In the genomic region with DNA sequence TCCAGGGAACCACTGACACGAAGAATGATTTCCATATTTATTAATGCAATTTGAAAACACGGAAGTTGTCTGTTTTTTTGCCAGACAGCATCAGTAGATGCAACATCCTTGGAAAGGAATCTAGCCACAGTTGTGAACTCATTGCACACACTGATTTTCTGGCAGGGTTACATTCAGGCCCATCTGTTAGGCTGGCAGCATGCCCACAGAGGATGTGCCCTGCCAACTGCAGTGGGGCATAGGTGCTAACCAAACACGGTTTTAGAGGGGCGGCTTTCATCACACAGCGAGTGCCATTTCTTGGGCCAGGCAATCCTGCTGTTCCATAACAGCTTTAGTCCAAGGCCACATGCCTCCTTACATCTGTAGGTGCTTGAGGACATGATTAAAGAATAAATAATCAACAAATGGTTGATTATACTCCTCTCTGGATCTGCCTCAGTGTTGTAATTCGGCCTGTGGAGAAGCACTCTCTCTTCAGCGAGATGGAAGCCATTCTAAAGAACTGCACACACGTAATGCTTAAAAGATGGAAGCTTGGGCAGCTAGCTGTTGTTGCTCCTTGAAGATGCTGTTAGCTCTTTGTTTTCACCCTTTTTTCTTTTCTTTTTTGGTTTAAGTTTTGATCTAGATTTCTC, we compare ENCODE assay signal across 12 mouse cellular contexts. TPM values are rescaled to one million over a fixed set of nuclear protein-coding genes. Genes with fewer than 3 reads are reported as not detected.
DNase-seq lines count a peak whose midpoint lies in the region; ATAC-seq lines count a peak whose summit lies in the region.
"Had no signal": no experiment of that assay in that cellular context is flagged by ENCODE, and none has a peak within 500 bp of the region (broad histone marks: within the 10 kb centered on the region; RNA-seq: fewer than 3 reads in every experiment).

No protein-coding gene starts in this region.

- no peak overlapping the region for H3K4me3 ChIP-seq in forebrain, embryonic 15.5 days
- H3K4me3 ChIP-seq in forebrain, embryonic 12.5 days (replicated peaks): no peak overlapping the region
- H3K4me3 ChIP-seq in neural tube, embryonic 15.5 days (replicated peaks): no peak overlapping the region
- H3K4me3 ChIP-seq: intestine, embryonic 15.5 days; lung, embryonic 15.5 days had no signal

- no peaks in the 10 kb centered on the region for H3K36me3 ChIP-seq in forebrain, embryonic 15.5 days
- H3K36me3 ChIP-seq in forebrain, embryonic 12.5 days (replicated peaks): no peaks in the 10 kb centered on the region
- H3K36me3 ChIP-seq in neural tube, embryonic 15.5 days: no peaks in the 10 kb centered on the region
- H3K36me3 ChIP-seq: intestine, embryonic 15.5 days; lung, embryonic 15.5 days had no signal

- no peak overlapping the region for H3K9ac ChIP-seq in forebrain, embryonic 15.5 days (replicated peaks)
- no peak overlapping the region for H3K9ac ChIP-seq in forebrain, embryonic 12.5 days
- no peak overlapping the region for H3K9ac ChIP-seq in neural tube, embryonic 15.5 days (replicated peaks)
- H3K9ac ChIP-seq: intestine, embryonic 15.5 days; lung, embryonic 15.5 days had no signal

- H3K4me1 ChIP-seq in forebrain, embryonic 15.5 days: peaks cover 15% of the 10 kb centered on the region
- no peaks in the 10 kb centered on the region for H3K4me1 ChIP-seq in forebrain, embryonic 12.5 days
- H3K4me1 ChIP-seq in neural tube, embryonic 15.5 days: no peaks in the 10 kb centered on the region
- H3K4me1 ChIP-seq: intestine, embryonic 15.5 days; lung, embryonic 15.5 days had no signal

- no peaks in the 10 kb centered on the region for H3K27me3 ChIP-seq in forebrain, embryonic 15.5 days
- H3K27me3 ChIP-seq in forebrain, embryonic 12.5 days: no peaks in the 10 kb centered on the region
- 0 out of 2 replicates have a peak, but pooled peaks cover under 1% of the 10 kb centered on the region for H3K27me3 ChIP-seq in neural tube, embryonic 15.5 days (replicated peaks)
- H3K27me3 ChIP-seq: intestine, embryonic 15.5 days; lung, embryonic 15.5 days had no signal

- no peaks in the 10 kb centered on the region for H3K9me3 ChIP-seq in forebrain, embryonic 15.5 days
- no peaks in the 10 kb centered on the region for H3K9me3 ChIP-seq in forebrain, embryonic 12.5 days
- H3K9me3 ChIP-seq in neural tube, embryonic 15.5 days (replicated peaks): no peaks in the 10 kb centered on the region
- H3K9me3 ChIP-seq: intestine, embryonic 15.5 days; lung, embryonic 15.5 days had no signal

- DNase-seq in ovary, postnatal 36 days (ENCODE audit: low spot score): peak; percentile 14
- DNase-seq in ovary, postnatal 14 days (ENCODE audit: low spot score): no peak
- DNase-seq in cerebellum, postnatal 25 days: peak; percentile 95 to 97
- DNase-seq in thymus, postnatal 14 days: no peak
- DNase-seq: heart, adult 18-20 months; spleen, adult 18-20 months had no signal

- ATAC-seq in forebrain, embryonic 15.5 days (replicated peaks): peak; percentile 80
- ATAC-seq in forebrain, embryonic 12.5 days (ENCODE audit: low FRiP score): no peak
- peak; percentile 65 for ATAC-seq in neural tube, embryonic 15.5 days (ENCODE audit: low FRiP score)
- no peak for ATAC-seq in monocyte, adult 5-6 weeks (replicated peaks; ENCODE audit: insufficient number of reproducible peaks, low FRiP score, low TSS enrichment, poor library complexity, severe bottlenecking)
- ATAC-seq: intestine, embryonic 15.5 days had no signal

- no peak overlapping the region for H3K27ac ChIP-seq in forebrain, embryonic 15.5 days (replicated peaks)
- no peak overlapping the region for H3K27ac ChIP-seq in forebrain, embryonic 12.5 days
- H3K27ac ChIP-seq in neural tube, embryonic 15.5 days (replicated peaks): no peak overlapping the region; the same call in 1 of the 2 replicates
- H3K27ac ChIP-seq: intestine, embryonic 15.5 days; lung, embryonic 15.5 days had no signal

- WGBS in forebrain, embryonic 15.5 days: 40% methylated on average over 8 of the region's 8 CpGs
- WGBS in forebrain, embryonic 12.5 days: 80% methylated on average over 8 of the region's 8 CpGs
- 59% methylated on average over 8 of the region's 8 CpGs for WGBS in neural tube, embryonic 15.5 days

- no peak overlapping the region for H3K4me2 ChIP-seq in forebrain, embryonic 15.5 days (replicated peaks)
- H3K4me2 ChIP-seq in forebrain, embryonic 12.5 days: no peak overlapping the region
- no peak overlapping the region for H3K4me2 ChIP-seq in neural tube, embryonic 15.5 days
- H3K4me2 ChIP-seq: intestine, embryonic 15.5 days; lung, embryonic 15.5 days had no signal

RNA-seq across cellular contexts. Expression of a gene that starts 21.7 kb away (rescaled TPM):
- polyA plus RNA-seq in forebrain, embryonic 15.5 days (2015; fragmentation: Nextera tagmentation; extraction: Ambion mirVana): 878 and 886 TPM in 2 replicates
- 710 and 725 TPM in 2 replicates for polyA plus RNA-seq in forebrain, embryonic 12.5 days (2016; fragmentation: Nextera tagmentation; extraction: Ambion mirVana)
- polyA plus RNA-seq in neural tube, embryonic 15.5 days (2015; fragmentation: Nextera tagmentation; extraction: Ambion mirVana): 1,273 and 1,297 TPM in 2 replicates
- 92.9 to 108 TPM (median 102 TPM) in 3 replicates for total RNA-seq in monocyte, adult 5-6 weeks (2017)

RNA-seq across cellular contexts. Expression of a gene that starts 40.4 kb away (rescaled TPM):
- polyA plus RNA-seq in forebrain, embryonic 15.5 days (2015; fragmentation: Nextera tagmentation; extraction: Ambion mirVana): 110 and 113 TPM in 2 replicates
- polyA plus RNA-seq in forebrain, embryonic 12.5 days (2016; fragmentation: Nextera tagmentation; extraction: Ambion mirVana): 98.5 and 100 TPM in 2 replicates
- 86.6 and 99.8 TPM in 2 replicates for polyA plus RNA-seq in neural tube, embryonic 15.5 days (2015; fragmentation: Nextera tagmentation; extraction: Ambion mirVana)
- total RNA-seq in monocyte, adult 5-6 weeks (2017): 40.6 to 51.3 TPM (median 44.1 TPM) in 3 replicates

Comparison
In these comparisons a context has a peak if more than half of its experiments do, and no peak if none do; other contexts are left out.
1. ATAC-seq: peak in forebrain, embryonic 15.5 days (single experiment) and neural tube, embryonic 15.5 days (single experiment); none in forebrain, embryonic 12.5 days (single experiment) and monocyte, adult 5-6 weeks (single experiment).
2. DNase-seq: peak in ovary, postnatal 36 days (single experiment) and cerebellum, postnatal 25 days (2 of 2); none in ovary, postnatal 14 days (single experiment) and thymus, postnatal 14 days (single experiment).